Mouse (Mus musculus) embryonic facial prominence, embryonic 11.5 days (tissue): ENCODE data around the gene Gnaz. TPM values are rescaled to one million over a fixed set of nuclear protein-coding genes. Genes with fewer than 3 reads are reported as not detected.
A peak's percentile ranks its signal among the peaks of the same experiment; 100 is the strongest.

Experiments used
- ATAC-seq: fragments of 200-750 bp; cut with Nextera tagmentation; replicated peaks from 2 replicates; pipeline ENCODE4 v1.8.0; 2017; ENCODE audit warnings: low read depth; ENCODE audit not compliant: insufficient number of reproducible peaks, low FRiP score, low TSS enrichment
- DNase-seq: peaks from one replicate; pipeline ENCODE4 v3.0.0-alpha.2; 2015; ENCODE audit warnings: low spot score
- H3K27ac ChIP-seq: fragments of 300-500 bp; sonication (generic); replicated peaks from 2 replicates; pipeline ENCODE4 v1.5.1; 2014; ENCODE audit warnings: mild to moderate bottlenecking, low read depth, low read length, control low read depth
- H3K27me3 ChIP-seq: fragments of 300-500 bp; sonication (generic); 2 replicates; pipeline ENCODE4 v1.6.1; 2014; ENCODE audit warnings: mild to moderate bottlenecking, low read length, moderate library complexity, mixed read lengths; ENCODE audit not compliant: control insufficient read depth, insufficient read depth
- H3K36me3 ChIP-seq: fragments of 300-500 bp; sonication (generic); replicated peaks from 2 replicates; pipeline ENCODE4 v1.6.1; 2014; ENCODE audit warnings: low read depth, mild to moderate bottlenecking, low read length, moderate library complexity, mixed read lengths; ENCODE audit not compliant: control insufficient read depth, insufficient read depth
- H3K4me1 ChIP-seq: fragments of 300-500 bp; sonication (generic); 2 replicates; pipeline ENCODE4 v1.6.1; 2014; ENCODE audit warnings: low read length, mixed read lengths; ENCODE audit not compliant: control insufficient read depth, insufficient read depth
- H3K4me2 ChIP-seq: fragments of 300-500 bp; sonication (generic); 2 replicates; pipeline ENCODE4 v1.6.1; 2014; ENCODE audit warnings: low read depth, mild to moderate bottlenecking, control low read depth, low read length, moderate library complexity
- H3K4me3 ChIP-seq: fragments of 300-500 bp; sonication (generic); 2 replicates; pipeline ENCODE4 v1.5.1; 2014; ENCODE audit warnings: low read depth, low read length, control low read depth
- H3K9ac ChIP-seq: fragments of 300-500 bp; sonication (generic); replicated peaks from 2 replicates; pipeline ENCODE4 v1.6.1; 2014; ENCODE audit warnings: mild to moderate bottlenecking, control low read depth, low read length
- H3K9me3 ChIP-seq: fragments of 300-500 bp; sonication (generic); replicated peaks from 2 replicates; pipeline ENCODE4 v1.6.1; 2016; ENCODE audit warnings: mild to moderate bottlenecking, low read length, inconsistent platforms, mixed read lengths; ENCODE audit not compliant: control insufficient read depth
- WGBS: fragments of 180-500 bp; shearing (Covaris S2); extraction: QIAGEN DNeasy Blood & Tissue Kit; methylation state at CpG from one replicate; pipeline ENCODE4 v1.1.7; 2014; 5-methylcytosine and 5-hydroxymethylcytosine counted together
- polyA plus RNA-seq: library from polyadenylated mRNA; unstranded; fragments of >200 nt; fragmentation: Nextera tagmentation; extraction: Ambion mirVana; gene quantifications from 2 replicates; pipeline ENCODE4 v1.2.1, GENCODE M21; 2014

The Gnaz gene
- polyA plus RNA-seq, 1 experiment from 2014 or later, result 4.7 TPM

DNA sequence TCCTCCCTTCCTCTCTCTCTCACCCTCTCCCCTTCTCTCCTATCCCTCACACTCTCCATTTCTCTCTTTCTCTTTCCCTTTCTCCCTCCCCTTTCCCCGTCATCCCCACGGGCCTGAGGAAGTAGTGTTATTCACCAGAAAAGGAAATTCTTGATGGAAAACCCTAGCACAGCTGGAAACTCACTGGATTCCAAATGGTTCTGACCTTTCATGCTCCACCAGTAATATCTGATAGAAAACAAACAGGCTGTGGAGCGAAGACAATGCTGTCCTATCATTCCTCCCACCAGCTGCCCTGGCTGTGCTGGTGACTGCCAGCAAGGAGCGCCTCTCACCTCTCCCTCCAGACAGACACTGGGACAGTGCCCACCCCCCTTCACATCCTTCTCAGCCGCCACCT, 27.9 kb downstream of the Gnaz start:
- Histone ChIP-seq H3K4me2 (peak overlapping the region; percentile 54; the same call in 1 of the 2 replicates), H3K36me3 (no peaks in the 10 kb centered on the region), H3K9ac (no peak overlapping the region; the same call in 1 of the 2 replicates), H3K4me1 (peaks cover 3% of the 10 kb centered on the region; the same call in 1 of the 2 replicates), H3K27me3 (no peaks in the 10 kb centered on the region), H3K27ac (no peak overlapping the region), H3K9me3 (no peaks in the 10 kb centered on the region), H3K4me3 (peak overlapping the region; percentile 21; the same call in 1 of the 2 replicates)
- ATAC-seq, result no peak
- WGBS, result 10% methylated on average over 5 of the region's 5 CpGs
- peak; percentile 27 for DNase-seq

DNA sequence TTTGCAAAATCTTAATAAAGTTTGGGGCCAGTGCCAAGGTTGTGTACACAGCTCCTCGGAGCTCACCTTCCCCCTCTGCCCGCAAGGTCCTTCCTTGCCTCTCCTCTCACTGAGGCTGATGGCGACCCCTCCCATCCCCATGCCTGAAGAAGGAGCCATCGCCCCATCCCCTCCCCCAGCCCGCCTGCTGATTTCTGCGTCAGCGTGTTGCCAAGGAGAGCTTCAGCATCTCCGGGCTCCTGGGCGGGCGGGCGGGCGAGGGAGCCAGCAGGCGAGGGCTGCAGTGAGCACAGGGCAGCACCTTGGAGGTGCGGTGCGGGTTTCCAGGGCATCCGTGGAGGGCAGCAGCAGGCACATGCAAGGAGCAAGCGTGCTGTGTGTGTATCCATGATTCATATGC, 28.4 kb downstream of the Gnaz start:
- H3K27me3 ChIP-seq, result no peaks in the 10 kb centered on the region
- no peaks in the 10 kb centered on the region for H3K9me3 ChIP-seq
- H3K4me3 ChIP-seq, result peak overlapping the region; percentile 21
- ATAC-seq (peak; percentile 45), DNase-seq (peak; percentile 71)
- 3% methylated on average over 14 of the region's 17 CpGs for WGBS
- peak overlapping the region; percentile 54 for H3K4me2 ChIP-seq
- H3K9ac ChIP-seq, result peak overlapping the region; percentile 44
- peaks cover 3% of the 10 kb centered on the region; the same call in 1 of the 2 replicates for H3K4me1 ChIP-seq
- no peaks in the 10 kb centered on the region for H3K36me3 ChIP-seq
- H3K27ac ChIP-seq, result no peak overlapping the region

DNA sequence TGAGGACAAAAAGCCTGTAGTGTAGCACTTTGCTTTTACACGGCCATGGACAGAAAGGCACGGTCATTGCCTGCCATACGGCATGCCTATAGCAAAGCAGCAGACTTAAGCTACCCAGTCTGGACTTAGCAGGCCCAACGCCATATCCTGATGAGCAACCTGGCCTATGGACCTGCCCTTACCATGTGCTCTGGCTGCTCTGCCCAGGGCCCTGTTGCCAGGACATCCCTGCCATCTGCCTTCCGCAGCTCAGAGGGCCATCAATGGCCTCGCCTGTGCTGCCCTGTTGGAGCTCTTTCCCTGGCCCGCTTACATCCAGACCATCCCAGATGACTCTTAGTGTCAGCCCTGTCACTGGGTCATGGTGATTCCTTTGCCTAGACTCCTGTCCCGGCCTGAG, 34.4 kb downstream of the Gnaz start:
- 92% methylated on average over 8 of the region's 8 CpGs for WGBS
- no peak overlapping the region for H3K27ac ChIP-seq
- no peaks in the 10 kb centered on the region for H3K9me3 ChIP-seq
- no peak overlapping the region for H3K4me2 ChIP-seq
- no peaks in the 10 kb centered on the region for H3K36me3 ChIP-seq
- H3K4me1 ChIP-seq, result no peaks in the 10 kb centered on the region
- H3K4me3 ChIP-seq, result no peak overlapping the region
- H3K9ac ChIP-seq, result no peak overlapping the region
- no peaks in the 10 kb centered on the region for H3K27me3 ChIP-seq
- no peak for ATAC-seq
- DNase-seq, result no peak

- no peaks in the 10 kb centered on the region for H3K36me3 ChIP-seq
- WGBS, result 78% methylated on average over 3 of the region's 3 CpGs
- ATAC-seq, result no peak
Observed at GRCm38 (mm10) chr10:75004067-75004466, 37.1 kb downstream of the Gnaz start.

DNA sequence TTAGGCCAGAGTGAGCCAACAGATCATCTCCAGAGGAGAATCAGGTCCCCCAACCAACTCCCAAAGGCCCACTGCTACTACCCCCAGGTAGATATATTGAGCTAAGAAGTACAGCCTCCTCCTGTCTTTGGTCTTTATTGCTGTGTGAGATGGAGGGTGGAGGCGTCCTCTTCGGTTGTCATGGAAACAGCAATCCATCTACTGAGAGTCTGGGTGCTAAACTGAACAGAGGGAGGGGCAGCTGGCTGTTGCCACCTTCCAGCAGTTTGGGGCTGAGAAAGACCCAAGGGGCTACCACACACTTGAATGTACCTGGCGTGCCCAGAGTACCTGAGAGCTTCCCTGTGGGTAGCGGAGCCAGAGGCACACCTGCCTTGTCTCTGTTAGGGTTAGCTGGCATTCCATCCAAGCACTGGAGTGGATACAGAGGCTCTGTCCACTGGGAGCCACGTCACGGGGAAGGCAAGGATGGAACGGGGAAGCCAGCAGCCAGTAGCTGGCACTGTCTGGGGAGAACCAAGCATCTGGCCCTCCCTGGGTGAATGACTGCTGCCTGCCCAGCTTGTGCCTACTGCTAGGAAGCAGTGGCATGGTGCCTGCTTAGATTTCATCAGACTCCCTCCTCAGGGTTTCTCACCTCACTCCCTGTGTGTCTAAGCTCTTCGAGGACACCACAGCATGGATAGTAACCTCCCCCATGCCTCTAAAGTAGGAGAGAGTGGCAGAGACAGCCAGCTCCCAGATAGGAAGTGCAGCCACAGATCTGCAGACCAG, 40.1 kb downstream of the Gnaz start:
- Histone ChIP-seq H3K27me3 (no peaks in the 10 kb centered on the region), H3K4me3 (no peak overlapping the region), H3K4me2 (no peak overlapping the region), H3K27ac (no peak overlapping the region), H3K4me1 (no peaks in the 10 kb centered on the region), H3K36me3 (no peaks in the 10 kb centered on the region), H3K9ac (no peak overlapping the region), H3K9me3 (no peaks in the 10 kb centered on the region)
- whole genome bisulfite sequencing, result 62% methylated on average over 8 of the region's 8 CpGs
- no peak for DNase-seq
- ATAC-seq, result no peak

More at GRCm38 (mm10) chr10:75004067-75004466, 37.1 kb downstream of the Gnaz start:
- Histone ChIP-seq H3K9ac (no peak overlapping the region; the same call in 1 of the 2 replicates), H3K4me2 (no peak overlapping the region), H3K4me1 (no peaks in the 10 kb centered on the region), H3K4me3 (no peak overlapping the region), H3K9me3 (no peaks in the 10 kb centered on the region), H3K27me3 (no peaks in the 10 kb centered on the region), H3K27ac (no peak overlapping the region)
- no peak for DNase-seq

GRCm38 (mm10) chr10:75010704-75011103, 43.7 kb downstream of the Gnaz start:
- Histone ChIP-seq H3K4me3 (no peak overlapping the region), H3K9ac (no peak overlapping the region), H3K27me3 (no peaks in the 10 kb centered on the region), H3K27ac (no peak overlapping the region), H3K9me3 (no peaks in the 10 kb centered on the region), H3K4me1 (no peaks in the 10 kb centered on the region), H3K36me3 (no peaks in the 10 kb centered on the region), H3K4me2 (no peak overlapping the region)
- WGBS, result 92% methylated on average over 15 of the region's 15 CpGs
- ATAC-seq (no peak), DNase-seq (no peak)

DNA sequence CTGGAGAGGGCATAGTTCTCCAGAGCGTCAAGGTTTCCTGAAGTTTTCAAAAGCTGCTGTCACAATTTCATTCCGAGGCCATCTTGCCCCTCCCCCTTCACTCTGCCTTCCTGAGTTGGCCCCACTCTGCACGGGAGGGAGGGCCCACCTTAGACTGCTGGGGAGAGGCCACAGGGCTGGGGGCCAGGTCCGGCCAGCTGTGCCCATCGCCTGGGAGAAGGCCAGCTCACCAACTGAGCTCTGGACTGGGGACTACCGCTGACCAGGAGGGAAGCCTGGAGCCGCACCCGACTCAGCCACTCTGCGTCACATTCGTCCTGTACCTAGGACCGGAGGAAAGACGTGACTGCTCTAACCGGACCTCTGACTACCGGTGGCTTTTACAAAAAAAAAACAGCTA, 48.5 kb downstream of the Gnaz start:
- Histone ChIP-seq H3K4me3 (no peak overlapping the region), H3K9me3 (no peaks in the 10 kb centered on the region), H3K9ac (no peak overlapping the region), H3K4me2 (no peak overlapping the region), H3K27me3 (no peaks in the 10 kb centered on the region), H3K27ac (no peak overlapping the region), H3K4me1 (no peaks in the 10 kb centered on the region), H3K36me3 (no peaks in the 10 kb centered on the region)
- WGBS, result 67% methylated on average over 14 of the region's 14 CpGs
- ATAC-seq (no peak), DNase-seq (no peak)

GRCm38 (mm10) chr10:75016481-75016880, 49.5 kb downstream of the Gnaz start:
- Histone ChIP-seq H3K4me1 (no peaks in the 10 kb centered on the region), H3K9me3 (no peaks in the 10 kb centered on the region), H3K27me3 (no peaks in the 10 kb centered on the region), H3K9ac (no peak overlapping the region), H3K36me3 (no peaks in the 10 kb centered on the region), H3K4me3 (no peak overlapping the region), H3K4me2 (no peak overlapping the region), H3K27ac (no peak overlapping the region)
- DNase-seq (no peak), ATAC-seq (no peak)
- 86% methylated on average over 4 of the region's 4 CpGs for WGBS
